15 mouse cellular contexts compared by ENCODE assay signal in the genomic region with DNA sequence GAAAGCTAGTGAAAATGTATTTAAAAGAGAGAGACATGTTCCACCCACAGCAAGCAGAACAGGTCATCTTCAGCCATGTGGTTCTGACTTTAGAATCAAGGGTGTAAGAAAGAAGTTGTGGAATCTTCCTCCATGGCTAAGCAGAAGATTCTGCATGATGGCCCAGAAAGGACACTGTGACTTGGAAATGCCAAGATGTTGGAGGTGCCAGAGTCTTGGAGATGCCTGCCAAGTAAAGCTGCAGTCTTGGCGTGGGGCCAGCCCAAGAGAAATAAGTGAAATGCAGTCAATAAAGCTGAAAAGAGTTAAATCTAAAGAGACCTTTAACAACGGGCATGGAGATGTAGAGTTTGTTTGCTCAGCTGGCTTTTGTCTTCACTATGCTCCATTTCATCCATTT. TPM values are rescaled to one million over a fixed set of nuclear protein-coding genes. Genes with fewer than 3 reads are reported as not detected.
DNase-seq lines count a peak whose midpoint lies in the region; ATAC-seq and TF ChIP-seq lines count a peak whose summit lies in the region.
"Had no signal": no experiment of that assay in that cellular context is flagged by ENCODE, and none has a peak within 500 bp of the region (broad histone marks: within the 10 kb centered on the region; RNA-seq: fewer than 3 reads in every experiment).

No protein-coding gene starts in this region.

- no peak for TF ChIP-seq CTCF in forebrain, postnatal 0 days (IDR thresholded peaks at IDR 0.05; ENCODE audit: low read depth)

- no peak overlapping the region for H3K27ac ChIP-seq in forebrain, postnatal 0 days (ENCODE audit: low read depth, low read length)
- no peak overlapping the region for H3K27ac ChIP-seq in forebrain, embryonic 11.5 days (ENCODE audit: low read depth, low read length)
- H3K27ac ChIP-seq: hindbrain, embryonic 12.5 days; neural tube, embryonic 12.5 days had no signal

- H3K4me1 ChIP-seq in forebrain, postnatal 0 days (ENCODE audit: insufficient read depth) = no peaks in the 10 kb centered on the region
- H3K4me1 ChIP-seq in forebrain, embryonic 11.5 days (replicated peaks; ENCODE audit: control insufficient read depth, insufficient read depth, low read length) = no peaks in the 10 kb centered on the region
- H3K4me1 ChIP-seq: hindbrain, embryonic 12.5 days; neural tube, embryonic 12.5 days had no signal

- H3K9me3 ChIP-seq in forebrain, postnatal 0 days (ENCODE audit: low read length) = no peaks in the 10 kb centered on the region
- no peaks in the 10 kb centered on the region for H3K9me3 ChIP-seq in forebrain, embryonic 11.5 days (ENCODE audit: control insufficient read depth, low read length)
- H3K9me3 ChIP-seq: hindbrain, embryonic 12.5 days; neural tube, embryonic 12.5 days had no signal

- no peak overlapping the region for H3K4me2 ChIP-seq in forebrain, postnatal 0 days (ENCODE audit: low read depth)
- no peak overlapping the region for H3K4me2 ChIP-seq in forebrain, embryonic 11.5 days (ENCODE audit: low read depth, low read length, severe bottlenecking)
- H3K4me2 ChIP-seq: heart, embryonic 11.5 days; hindbrain, embryonic 12.5 days; neural tube, embryonic 12.5 days had no signal

- no peaks in the 10 kb centered on the region for H3K36me3 ChIP-seq in forebrain, postnatal 0 days (ENCODE audit: insufficient read depth)
- H3K36me3 ChIP-seq in forebrain, embryonic 11.5 days (ENCODE audit: control insufficient read depth, insufficient read depth, low read length) = no peaks in the 10 kb centered on the region
- H3K36me3 ChIP-seq: hindbrain, embryonic 12.5 days; neural tube, embryonic 12.5 days had no signal

- no peak overlapping the region for H3K9ac ChIP-seq in forebrain, postnatal 0 days
- H3K9ac ChIP-seq in forebrain, embryonic 11.5 days (ENCODE audit: low read length) = no peak overlapping the region
- H3K9ac ChIP-seq: hindbrain, embryonic 12.5 days; liver, postnatal 0 days; neural tube, embryonic 12.5 days had no signal

- ATAC-seq in forebrain, postnatal 0 days = no peak
- no peak for ATAC-seq in forebrain, embryonic 11.5 days (replicated peaks; ENCODE audit: low FRiP score)
- ATAC-seq: liver, postnatal 0 days had no signal

- DNase-seq in forebrain, postnatal 0 days = peak; percentile 10
- no peak for DNase-seq in forebrain, embryonic 11.5 days (ENCODE audit: low spot score)
- DNase-seq in lung, postnatal 10 days = peak; percentile 1
- no peak for DNase-seq in lung, adult 18-20 months
- DNase-seq in cerebellum, adult 9-10 months = peak; percentile 76
- DNase-seq in right cerebral cortex, postnatal 10 days (ENCODE audit: low spot score in 2 of 2) = peak; percentile 36 to 38
- no peak for DNase-seq in gastrocnemius, postnatal 10 days
- no peak for DNase-seq in thymus, postnatal 0 days (ENCODE audit: low spot score)
- DNase-seq: liver, postnatal 0 days had no signal

- WGBS in forebrain, postnatal 0 days = 29% methylated on average over 2 of the region's 2 CpGs
- 56% methylated on average over 2 of the region's 2 CpGs for WGBS in forebrain, embryonic 11.5 days

- no peak overlapping the region for H3K4me3 ChIP-seq in forebrain, postnatal 0 days (ENCODE audit: low read depth, low read length)
- no peak overlapping the region for H3K4me3 ChIP-seq in forebrain, embryonic 11.5 days (ENCODE audit: low read depth, low read length)
- H3K4me3 ChIP-seq: hindbrain, embryonic 12.5 days; neural tube, embryonic 12.5 days had no signal

- no peaks in the 10 kb centered on the region for H3K27me3 ChIP-seq in forebrain, postnatal 0 days (ENCODE audit: insufficient read depth, low read length)
- H3K27me3 ChIP-seq in forebrain, embryonic 11.5 days (ENCODE audit: control insufficient read depth, insufficient read depth, low read length) = no peaks in the 10 kb centered on the region
- H3K27me3 ChIP-seq: hindbrain, embryonic 12.5 days; neural tube, embryonic 12.5 days had no signal

RNA-seq across cellular contexts. Expression of gene Fgf14, which starts 42.0 kb away (rescaled TPM):
- total RNA-seq in forebrain, postnatal 0 days (2014; rRNA removed) = 33.0 and 46.8 TPM in 2 replicates
- 26.4 and 32.4 TPM in 2 replicates for polyA plus RNA-seq in forebrain, postnatal 0 days (2015; fragmentation: Nextera tagmentation; extraction: Ambion mirVana)
- polyA plus RNA-seq in forebrain, embryonic 11.5 days (2014; fragmentation: Nextera tagmentation; extraction: Ambion mirVana) = 6.7 and 8.0 TPM in 2 replicates
- total RNA-seq in gastrocnemius, postnatal 10 days (2021) = under 1 TPM; 0.11 to 0.12 TPM
- 22.8 and 27.4 TPM in 2 replicates for polyA plus RNA-seq in thymus, postnatal 0 days (2015; fragmentation: Nextera tagmentation; extraction: Ambion mirVana)
- total RNA-seq: common myeloid progenitor, adult 5-6 weeks; megakaryocyte-erythroid progenitor cell, adult 5-6 weeks had no signal
- polyA plus RNA-seq: limb, embryonic 11.5 days; liver, postnatal 0 days had no signal

Comparison
In these comparisons a context has a peak if more than half of its experiments do, and no peak if none do; other contexts are left out.
1. DNase-seq: peak in forebrain, postnatal 0 days (single experiment), lung, postnatal 10 days (single experiment), cerebellum, adult 9-10 months (single experiment) and right cerebral cortex, postnatal 10 days (2 of 2); none in forebrain, embryonic 11.5 days (single experiment), lung, adult 18-20 months (0 of 2), gastrocnemius, postnatal 10 days (single experiment) and thymus, postnatal 0 days (single experiment).